Mouse (Mus musculus) heart, postnatal 0 days (tissue): ENCODE measurements around the gene Ppp2r5a.

Source experiments
- CTCF ChIP-seq: IDR thresholded peaks from 2 replicates; pipeline ENCODE4 v1.5.1; 2016; ENCODE audit warnings: antibody characterized with exemption, control low read depth, low read depth
- EP300 ChIP-seq: IDR thresholded peaks from 2 replicates; pipeline ENCODE4 v1.6.1; 2016; ENCODE audit warnings: antibody characterized with exemption, low read depth

- TF ChIP-seq CTCF (no peak), EP300 (no peak)
These were observed 28.0 kb downstream of the Ppp2r5a start for GRCm38 (mm10) chr1:191374993-191375643.
